Mouse (Mus musculus) neural tube, embryonic 15.5 days (tissue): Measurements from ENCODE around the gene Jtb. TPM values are rescaled to one million over a fixed set of nuclear protein-coding genes. Genes with fewer than 3 reads are reported as not detected.

Experiments
- ATAC-seq: fragments of 200-750 bp; cut with Nextera tagmentation; 2 replicates; pipeline ENCODE4 v1.8.0; 2017; ENCODE audit warnings: mild to moderate bottlenecking, moderate TSS enrichment, moderate library complexity; ENCODE audit not compliant: low FRiP score
- H3K27ac ChIP-seq: fragments of 300-500 bp; sonication (generic); replicated peaks from 2 replicates; pipeline ENCODE4 v1.5.1; 2015; ENCODE audit warnings: mild to moderate bottlenecking, inconsistent platforms
- H3K27me3 ChIP-seq: fragments of 300-500 bp; sonication (generic); replicated peaks from 2 replicates; pipeline ENCODE4 v1.6.1; 2015; ENCODE audit warnings: inconsistent platforms
- H3K36me3 ChIP-seq: fragments of 300-500 bp; sonication (generic); 2 replicates; pipeline ENCODE4 v1.6.1; 2015; ENCODE audit warnings: inconsistent platforms
- H3K4me1 ChIP-seq: fragments of 300-500 bp; sonication (generic); 2 replicates; pipeline ENCODE4 v1.6.1; 2015; ENCODE audit warnings: inconsistent platforms
- H3K4me2 ChIP-seq: fragments of 300-500 bp; sonication (generic); 2 replicates; pipeline ENCODE4 v1.6.1; 2015; ENCODE audit warnings: inconsistent platforms, mild to moderate bottlenecking, moderate library complexity
- H3K4me3 ChIP-seq: fragments of 300-500 bp; sonication (generic); replicated peaks from 2 replicates; pipeline ENCODE4 v1.5.1; 2015; ENCODE audit warnings: mild to moderate bottlenecking, inconsistent platforms
- H3K9ac ChIP-seq: fragments of 300-500 bp; sonication (generic); replicated peaks from 2 replicates; pipeline ENCODE4 v1.6.1; 2015; ENCODE audit warnings: mild to moderate bottlenecking, inconsistent platforms
- H3K9me3 ChIP-seq: fragments of 300-500 bp; sonication (generic); replicated peaks from 2 replicates; pipeline ENCODE4 v1.6.1; 2016; ENCODE audit warnings: inconsistent platforms
- WGBS: fragments of 180-500 bp; shearing (Covaris S2); methylation state at CpG from one replicate; pipeline ENCODE4 v1.1.7; 2015; ENCODE audit warnings: mixed read lengths; 5-methylcytosine and 5-hydroxymethylcytosine counted together
- polyA plus RNA-seq: library from polyadenylated mRNA; unstranded; fragments of >200 nt; fragmentation: Nextera tagmentation; extraction: Ambion mirVana; gene quantifications from 2 replicates; pipeline ENCODE4 v1.2.1, GENCODE M21; 2015

The Jtb gene
- 93.0 and 93.3 TPM in 2 replicates for polyA plus RNA-seq

DNA sequence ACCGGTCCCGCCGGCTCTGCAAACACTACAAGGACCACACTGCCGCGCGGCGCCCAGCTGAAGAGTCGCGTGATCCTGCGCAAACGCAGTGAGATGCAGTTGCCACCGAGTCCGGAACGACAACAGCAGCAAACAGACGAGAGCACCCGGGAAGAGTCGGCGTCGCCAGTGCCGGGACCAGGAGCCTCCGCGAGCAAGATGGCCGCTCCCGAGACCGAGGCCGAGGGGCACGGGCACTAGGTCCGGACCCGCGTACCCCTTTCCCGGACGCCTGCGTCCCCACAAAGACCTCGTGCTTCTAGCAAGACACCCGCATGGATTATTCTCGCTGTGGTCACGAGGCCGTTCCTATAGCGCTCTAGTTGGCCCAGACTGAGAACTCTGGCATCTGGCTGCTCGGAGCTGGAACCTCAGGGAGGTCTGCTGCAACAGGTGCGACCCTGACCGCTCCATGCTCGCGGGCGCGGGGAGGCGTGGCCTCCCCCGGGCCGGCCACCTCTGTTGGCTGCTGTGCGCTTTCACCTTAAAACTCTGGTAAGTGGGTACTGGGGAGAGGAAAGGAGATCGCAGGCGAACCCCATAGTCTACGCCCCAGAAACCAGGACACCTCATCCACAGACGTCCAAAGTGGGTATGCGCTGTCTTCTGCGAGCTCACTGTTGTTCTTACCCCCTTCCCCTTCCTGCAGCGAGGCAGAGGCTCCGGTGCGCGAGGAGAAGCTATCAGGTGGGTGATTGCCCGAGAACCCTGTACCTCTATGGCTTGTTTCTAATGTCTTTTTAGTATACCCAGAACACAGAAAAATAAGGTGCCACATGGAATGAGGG lies at the start of gene Jtb:
Gene Jtb, plus strand, starts transcription at position 91 of the 827 bp plus-strand sequence.
- Histone ChIP-seq H3K36me3 (peaks cover 27% of the 10 kb centered on the region), H3K4me1 (peaks cover 19% of the 10 kb centered on the region), H3K27me3 (no peaks in the 10 kb centered on the region), H3K4me2 (peak within 1 kb of the TSS; percentile 91), H3K27ac (peak within 1 kb of the TSS; percentile 86), H3K9me3 (no peaks in the 10 kb centered on the region), H3K9ac (peak within 1 kb of the TSS; percentile 65), H3K4me3 (peak within 1 kb of the TSS; percentile 65)
- WGBS, result under 1% methylated on average over 61 of the region's 61 CpGs
- peak; percentile 97 for ATAC-seq

DNA sequence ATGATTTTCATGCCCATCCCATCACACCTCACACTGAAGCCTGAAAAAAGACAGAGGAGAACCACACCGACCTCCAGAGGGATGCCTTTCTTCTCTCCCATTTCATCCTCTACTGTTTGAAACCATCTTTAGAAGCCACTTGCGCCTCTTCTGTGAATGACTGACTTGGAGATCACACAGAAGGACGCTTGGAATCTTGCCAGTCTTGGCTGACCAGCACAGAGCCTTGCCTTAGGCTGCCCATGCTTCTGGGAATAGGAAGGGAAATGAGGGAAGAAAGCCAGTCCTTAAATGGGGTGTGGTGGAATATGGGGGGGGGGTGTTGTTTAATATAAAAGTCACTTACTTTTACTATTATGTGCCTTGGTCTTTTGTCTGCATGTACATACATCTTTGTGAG lies 47.8 kb upstream of the Jtb start:
- no peak for ATAC-seq
- no peak overlapping the region for H3K4me3 ChIP-seq
- no peaks in the 10 kb centered on the region for H3K27me3 ChIP-seq
- no peaks in the 10 kb centered on the region for H3K4me1 ChIP-seq
- no peak overlapping the region for H3K9ac ChIP-seq
- no peak overlapping the region for H3K27ac ChIP-seq
- H3K36me3 ChIP-seq, result no peaks in the 10 kb centered on the region
- no peak overlapping the region for H3K4me2 ChIP-seq
- no peaks in the 10 kb centered on the region for H3K9me3 ChIP-seq
- WGBS, result 68% methylated on average over 3 of the region's 3 CpGs

DNA sequence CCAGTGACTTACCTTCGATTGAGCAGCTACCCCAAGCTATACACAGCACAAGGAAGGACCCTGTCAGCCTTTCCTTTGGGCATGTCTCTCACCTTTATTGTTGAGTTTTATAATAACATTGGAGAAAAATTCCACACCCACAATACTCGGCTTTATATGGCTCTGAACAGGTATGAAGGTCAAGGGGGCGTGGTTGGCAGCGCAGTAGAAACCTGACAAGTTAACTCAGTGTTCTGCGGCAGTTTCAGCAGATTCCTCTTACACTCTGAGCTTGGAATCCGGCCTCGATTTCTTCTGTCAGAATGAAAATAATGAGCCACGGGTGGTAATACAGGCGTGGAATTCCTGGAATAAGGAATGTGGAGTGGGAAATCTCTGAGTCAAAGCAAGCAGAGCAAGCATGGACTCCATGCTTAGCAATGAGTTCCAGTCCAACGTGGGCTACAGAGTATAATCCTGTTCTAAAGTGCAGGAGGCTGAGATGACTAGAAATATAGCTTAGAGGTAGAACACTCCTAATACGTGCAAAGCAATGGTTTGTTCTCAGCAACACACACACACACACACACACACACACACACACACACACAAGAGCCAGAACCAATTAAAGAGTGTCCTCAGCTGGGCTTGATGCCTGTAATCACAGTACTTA lies 40.4 kb upstream of the Jtb start:
- 78% methylated on average over 11 of the region's 11 CpGs for WGBS
- Histone ChIP-seq H3K9ac (no peak overlapping the region), H3K9me3 (no peaks in the 10 kb centered on the region), H3K4me1 (no peaks in the 10 kb centered on the region), H3K27ac (no peak overlapping the region), H3K27me3 (no peaks in the 10 kb centered on the region), H3K4me3 (no peak overlapping the region), H3K4me2 (no peak overlapping the region), H3K36me3 (no peaks in the 10 kb centered on the region)
- ATAC-seq, result no peak

DNA sequence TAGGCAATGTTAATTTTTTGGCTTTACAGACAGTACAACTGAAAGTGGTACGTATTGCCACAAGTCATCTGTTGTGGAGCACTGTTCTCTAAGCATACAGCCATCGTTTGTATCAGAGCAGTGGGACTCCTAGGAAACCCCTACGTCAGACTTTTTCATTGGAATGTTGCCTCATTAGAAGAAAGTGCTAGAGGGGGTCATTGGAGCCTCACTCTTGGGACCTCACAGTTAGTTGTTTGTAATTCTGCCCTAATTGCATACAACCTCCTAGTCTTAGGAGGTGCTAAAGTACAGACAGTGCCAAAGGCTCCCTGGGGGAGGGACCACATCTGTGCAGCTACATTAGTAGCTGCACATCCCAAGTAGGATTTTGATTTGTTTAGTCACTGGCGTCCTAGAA lies 36.6 kb upstream of the Jtb start:
- no peak overlapping the region for H3K4me3 ChIP-seq
- no peaks in the 10 kb centered on the region for H3K27me3 ChIP-seq
- no peak overlapping the region for H3K4me2 ChIP-seq
- H3K9me3 ChIP-seq, result no peaks in the 10 kb centered on the region
- H3K36me3 ChIP-seq, result no peaks in the 10 kb centered on the region
- no peaks in the 10 kb centered on the region for H3K4me1 ChIP-seq
- ATAC-seq, result no peak
- H3K27ac ChIP-seq, result no peak overlapping the region
- 50% methylated on average over 4 of the region's 4 CpGs for WGBS
- H3K9ac ChIP-seq, result no peak overlapping the region

DNA sequence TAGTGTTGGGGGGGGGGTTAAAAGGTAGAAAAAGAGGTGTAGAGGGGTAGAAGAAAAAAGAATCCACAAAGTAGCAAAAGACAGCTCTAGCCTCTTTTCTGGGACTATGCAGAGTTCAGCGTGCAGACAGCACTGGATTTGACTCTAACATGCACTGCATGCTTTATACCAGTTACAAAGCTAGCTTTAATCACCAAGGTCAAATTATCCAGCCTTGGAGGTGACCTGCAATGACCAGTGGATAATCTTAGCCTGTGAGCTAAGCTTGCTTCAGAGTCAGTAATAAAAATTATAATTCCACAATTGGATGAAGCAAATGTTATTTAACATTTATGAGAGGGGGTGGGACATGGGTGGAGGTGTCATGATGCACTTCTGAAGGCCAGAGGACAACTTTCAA lies 35.8 kb upstream of the Jtb start:
- no peaks in the 10 kb centered on the region for H3K36me3 ChIP-seq
- H3K4me3 ChIP-seq, result no peak overlapping the region
- no peaks in the 10 kb centered on the region for H3K27me3 ChIP-seq
- WGBS, result 71% methylated on average over 1 of the region's 1 CpGs
- H3K4me1 ChIP-seq, result no peaks in the 10 kb centered on the region
- H3K4me2 ChIP-seq, result no peak overlapping the region
- no peak overlapping the region for H3K27ac ChIP-seq
- H3K9me3 ChIP-seq, result no peaks in the 10 kb centered on the region
- H3K9ac ChIP-seq, result no peak overlapping the region
- ATAC-seq, result no peak

DNA sequence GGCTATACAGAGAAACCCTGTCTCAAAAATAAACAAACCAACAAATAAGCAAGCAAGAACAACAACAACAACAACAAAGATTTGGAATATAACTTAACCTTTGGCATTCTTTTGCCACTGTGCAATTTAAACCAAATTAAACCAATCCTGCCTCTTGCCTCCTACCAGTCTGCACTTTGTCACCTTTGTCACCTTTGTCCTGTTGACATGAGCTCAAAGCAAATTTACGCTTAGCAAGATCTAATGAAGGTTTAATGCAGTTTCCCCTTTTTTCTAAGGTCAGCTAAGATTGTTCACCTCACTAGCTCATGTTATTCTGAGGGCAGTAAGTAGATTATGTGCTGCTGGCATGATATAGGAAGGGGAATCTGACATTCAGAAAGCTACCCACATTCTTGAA lies 33.8 kb upstream of the Jtb start:
- WGBS, result 90% methylated on average over 1 of the region's 1 CpGs
- H3K4me2 ChIP-seq, result no peak overlapping the region

DNA sequence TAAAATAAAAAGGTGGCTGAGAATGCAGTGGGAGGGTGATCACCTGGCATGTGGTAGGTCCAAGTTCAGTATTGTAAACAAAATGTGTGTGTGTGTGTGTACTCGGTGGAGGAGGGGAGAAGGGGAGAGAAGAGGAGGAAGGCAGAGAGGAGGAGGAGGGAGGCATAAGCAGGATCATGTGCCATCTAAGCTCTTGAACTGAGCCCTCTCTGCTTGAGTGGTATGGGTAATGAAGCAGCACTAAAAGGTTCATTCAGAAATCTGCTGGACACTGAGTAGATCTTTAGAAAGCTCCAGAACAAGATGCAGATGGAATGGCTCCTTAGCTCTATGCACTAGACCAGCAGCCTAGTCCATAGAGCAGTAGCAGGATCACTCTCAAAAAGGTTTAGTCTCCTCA lies 28.5 kb upstream of the Jtb start:
- ATAC-seq, result no peak
- Histone ChIP-seq H3K4me1 (no peaks in the 10 kb centered on the region), H3K4me3 (no peak overlapping the region), H3K27me3 (no peaks in the 10 kb centered on the region), H3K9me3 (no peaks in the 10 kb centered on the region), H3K36me3 (peaks cover 4% of the 10 kb centered on the region), H3K9ac (no peak overlapping the region), H3K4me2 (no peak overlapping the region), H3K27ac (no peak overlapping the region)
- 61% methylated on average over 1 of the region's 1 CpGs for WGBS

More for the DNA sequence above, 33.8 kb upstream of the Jtb start:
- Histone ChIP-seq H3K4me1 (no peaks in the 10 kb centered on the region), H3K9ac (no peak overlapping the region), H3K4me3 (no peak overlapping the region), H3K27ac (no peak overlapping the region), H3K36me3 (no peaks in the 10 kb centered on the region), H3K27me3 (no peaks in the 10 kb centered on the region), H3K9me3 (no peaks in the 10 kb centered on the region)
- ATAC-seq, result no peak

DNA sequence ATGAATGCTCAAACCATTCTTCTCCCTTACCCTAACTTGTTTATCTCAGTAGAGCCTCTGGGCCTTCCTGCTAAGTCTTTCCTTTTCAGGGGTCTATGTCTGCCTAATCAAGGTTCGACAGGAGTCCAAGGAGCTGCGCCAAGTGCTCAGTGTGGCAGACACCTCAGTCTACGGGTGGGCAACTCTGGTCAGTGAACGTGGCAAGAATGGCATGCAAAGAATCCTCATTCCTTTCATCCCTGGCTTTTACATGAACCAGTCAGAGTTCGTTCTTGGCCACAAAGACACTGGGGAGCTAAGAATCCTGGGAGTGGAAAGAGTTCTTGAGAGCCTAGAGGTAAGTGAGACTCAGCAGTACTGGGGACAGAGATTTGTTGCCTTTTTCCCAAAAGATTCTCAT lies 27.8 kb upstream of the Jtb start:
- no peaks in the 10 kb centered on the region for H3K9me3 ChIP-seq
- 80% methylated on average over 5 of the region's 5 CpGs for WGBS
- H3K4me2 ChIP-seq, result no peak overlapping the region
- no peak overlapping the region for H3K9ac ChIP-seq
- H3K4me3 ChIP-seq, result no peak overlapping the region
- no peaks in the 10 kb centered on the region for H3K4me1 ChIP-seq
- no peak overlapping the region for H3K27ac ChIP-seq
- H3K27me3 ChIP-seq, result no peaks in the 10 kb centered on the region
- peaks cover 11% of the 10 kb centered on the region for H3K36me3 ChIP-seq
- ATAC-seq, result no peak

DNA sequence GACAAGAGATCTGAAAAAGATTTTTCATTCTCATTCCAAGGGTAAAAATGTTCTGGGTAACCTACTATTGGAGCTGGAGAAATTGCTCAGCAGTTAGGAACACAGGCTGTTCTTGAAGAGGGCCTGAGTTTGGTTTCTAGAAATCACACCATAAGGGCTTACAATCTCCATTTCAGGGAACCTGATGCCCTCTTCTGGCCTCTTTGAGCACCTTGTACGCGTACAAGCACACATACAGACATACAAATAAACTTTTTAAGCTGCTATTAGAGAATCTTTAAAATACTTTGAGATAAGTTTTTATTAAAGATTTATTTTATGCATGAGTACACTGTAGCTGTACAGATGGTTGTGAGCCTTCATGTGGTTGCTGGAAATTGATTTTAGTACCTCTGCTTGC lies 26.8 kb upstream of the Jtb start:
- ATAC-seq, result no peak
- Histone ChIP-seq H3K4me3 (no peak overlapping the region), H3K4me1 (peaks cover 3% of the 10 kb centered on the region; the same call in 1 of the 2 replicates), H3K36me3 (peaks cover 21% of the 10 kb centered on the region), H3K27ac (no peak overlapping the region), H3K9ac (no peak overlapping the region), H3K9me3 (no peaks in the 10 kb centered on the region), H3K27me3 (no peaks in the 10 kb centered on the region), H3K4me2 (no peak overlapping the region)
- 97% methylated on average over 2 of the region's 2 CpGs for WGBS

DNA sequence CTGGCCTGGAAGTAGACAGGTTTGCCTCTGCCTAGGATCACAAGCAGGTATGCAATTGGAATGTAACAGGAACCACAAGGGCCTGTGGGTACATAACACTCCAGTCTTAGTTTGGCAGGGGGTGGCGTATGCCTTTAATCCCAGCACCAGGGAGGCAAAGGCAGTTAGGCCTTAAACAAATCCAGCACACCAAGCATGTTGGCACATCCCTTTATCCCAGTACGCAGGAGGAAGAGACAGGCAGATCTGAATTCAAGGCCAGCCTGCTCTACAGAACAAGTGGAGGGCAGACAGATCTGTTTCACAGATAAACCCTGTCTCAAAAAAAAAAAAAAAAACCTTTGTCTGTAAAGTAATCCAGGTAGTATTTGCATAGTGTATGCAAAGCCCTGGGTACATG lies 22.7 kb upstream of the Jtb start:
- Histone ChIP-seq H3K4me2 (no peak overlapping the region), H3K9me3 (no peaks in the 10 kb centered on the region), H3K9ac (no peak overlapping the region), H3K4me3 (no peak overlapping the region), H3K4me1 (peaks cover 26% of the 10 kb centered on the region), H3K27ac (no peak overlapping the region), H3K27me3 (no peaks in the 10 kb centered on the region), H3K36me3 (peaks cover 43% of the 10 kb centered on the region)
- no peak for ATAC-seq
- 90% methylated on average over 2 of the region's 2 CpGs for WGBS

DNA sequence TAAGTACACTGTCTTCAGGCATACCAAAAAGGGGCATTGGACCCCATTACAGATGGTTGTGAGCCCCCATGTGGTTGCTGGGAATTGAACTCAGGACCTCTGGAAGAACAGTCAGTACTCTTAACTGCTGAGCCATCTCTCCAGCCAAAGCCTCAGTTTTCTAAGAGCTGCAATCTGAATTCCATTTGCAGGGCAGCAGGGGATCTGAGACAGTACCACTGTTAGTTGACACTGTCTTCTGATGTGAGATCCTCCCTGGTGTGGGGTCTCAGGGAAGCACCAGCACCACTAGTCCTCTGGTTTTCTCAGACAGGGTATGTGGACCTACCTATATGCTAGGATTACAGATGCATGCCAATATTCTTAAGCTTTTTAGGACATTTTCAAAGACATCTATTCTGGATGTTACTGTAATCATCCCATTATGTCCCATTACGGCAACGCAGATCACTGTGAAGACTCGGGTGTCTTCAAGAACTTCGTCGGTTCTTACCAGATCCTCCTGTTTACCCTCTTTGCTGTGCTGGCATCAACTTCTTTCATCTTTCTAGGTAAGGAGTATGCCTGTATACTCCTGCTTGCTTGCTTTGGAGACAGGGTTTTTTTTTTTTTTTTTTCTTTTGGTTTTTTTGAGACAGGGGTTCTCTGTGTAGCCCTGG lies 21.4 kb upstream of the Jtb start:
- no peak overlapping the region for H3K27ac ChIP-seq
- peaks cover 43% of the 10 kb centered on the region for H3K36me3 ChIP-seq
- 94% methylated on average over 5 of the region's 5 CpGs for WGBS

More for the DNA sequence above, 21.4 kb upstream of the Jtb start:
- Histone ChIP-seq H3K9ac (no peak overlapping the region), H3K4me3 (no peak overlapping the region), H3K27me3 (no peaks in the 10 kb centered on the region), H3K4me1 (peaks cover 35% of the 10 kb centered on the region), H3K4me2 (no peak overlapping the region), H3K9me3 (no peaks in the 10 kb centered on the region)
- ATAC-seq, result no peak
